Comparison of ENCODE assay signal across 29 mouse cellular contexts in the genomic region with DNA sequence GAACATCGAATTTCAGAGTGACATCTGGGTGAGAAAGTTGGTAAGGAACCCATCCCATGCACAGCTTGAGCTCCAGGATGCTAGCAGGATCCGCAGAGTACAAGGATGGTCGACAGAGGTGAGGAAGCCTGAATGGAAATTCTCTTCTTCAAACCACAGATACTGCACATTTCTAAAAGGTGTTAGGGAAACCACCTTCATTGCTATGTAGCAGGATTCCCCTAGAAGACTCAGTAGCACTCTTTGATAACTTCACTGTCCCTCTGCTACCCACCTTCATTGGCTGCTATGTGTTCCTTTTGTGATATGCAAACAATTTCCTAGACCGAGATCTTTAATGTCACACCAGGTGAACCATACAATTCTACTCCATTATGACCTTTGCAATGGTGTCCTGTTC.
A peak's percentile ranks its signal among the peaks of the same experiment; 100 is the strongest.
DNase-seq lines count a peak whose midpoint lies in the region; ATAC-seq lines count a peak whose summit lies in the region.
"Had no signal": no experiment of that assay in that cellular context is flagged by ENCODE, and none has a peak within 500 bp of the region (broad histone marks: within the 10 kb centered on the region; RNA-seq: fewer than 3 reads in every experiment).

No protein-coding gene starts in this region.

- ATAC-seq in CD4-positive, CD25-positive, alpha-beta regulatory T cell, adult 4 months: peak; percentile 55
- ATAC-seq in activated CD4-positive, CD25-positive, alpha-beta regulatory T cell, adult 4 months: peak; percentile 65
- no peak for ATAC-seq in forebrain, embryonic 12.5 days (ENCODE audit: low FRiP score)
- ATAC-seq in liver, embryonic 12.5 days: no peak
- ATAC-seq: forebrain, embryonic 13.5 days; forebrain, embryonic 16.5 days; hindbrain, postnatal 0 days; intestine, embryonic 15.5 days; Patski had no signal

- H3K4me3 ChIP-seq in forebrain, embryonic 12.5 days (replicated peaks): no peak overlapping the region
- no peak overlapping the region for H3K4me3 ChIP-seq in liver, embryonic 12.5 days
- H3K4me3 ChIP-seq: embryonic facial prominence, embryonic 10.5 days; embryonic facial prominence, embryonic 13.5 days; erythroblast, embryonic 14.5 days; forebrain, embryonic 13.5 days; hindbrain, embryonic 10.5 days; hindbrain, embryonic 13.5 days; intestine, embryonic 15.5 days had no signal

- intact Hi-C loops in heart, postnatal 36 days (cut with DNase I): no loop called here

- no peak overlapping the region for H3K4me2 ChIP-seq in forebrain, embryonic 12.5 days
- no peak overlapping the region for H3K4me2 ChIP-seq in liver, embryonic 12.5 days
- H3K4me2 ChIP-seq: embryonic facial prominence, embryonic 13.5 days; forebrain, embryonic 13.5 days; heart, embryonic 11.5 days; hindbrain, embryonic 13.5 days; intestine, embryonic 15.5 days had no signal

- no peaks in the 10 kb centered on the region; the same call in 1 of the 2 replicates for H3K4me1 ChIP-seq in forebrain, embryonic 12.5 days
- no peaks in the 10 kb centered on the region for H3K4me1 ChIP-seq in liver, embryonic 12.5 days
- H3K4me1 ChIP-seq: forebrain, embryonic 13.5 days; hindbrain, embryonic 13.5 days; intestine, embryonic 15.5 days had no signal

- no peak overlapping the region for H3K27ac ChIP-seq in forebrain, embryonic 12.5 days
- no peak overlapping the region for H3K27ac ChIP-seq in liver, embryonic 12.5 days
- H3K27ac ChIP-seq: embryonic facial prominence, embryonic 10.5 days; embryonic facial prominence, embryonic 13.5 days; forebrain, embryonic 13.5 days; hindbrain, embryonic 10.5 days; hindbrain, embryonic 13.5 days; hindbrain, postnatal 0 days; intestine, embryonic 15.5 days had no signal

- 73% methylated on average over 4 of the region's 4 CpGs for WGBS in forebrain, embryonic 12.5 days
- WGBS in liver, embryonic 12.5 days (ENCODE audit: insufficient replicate concordance): 55% methylated on average over 4 of the region's 4 CpGs

- H3K27me3 ChIP-seq in forebrain, embryonic 12.5 days: no peaks in the 10 kb centered on the region
- H3K27me3 ChIP-seq in liver, embryonic 12.5 days (replicated peaks): no peaks in the 10 kb centered on the region
- H3K27me3 ChIP-seq: embryonic facial prominence, embryonic 13.5 days; forebrain, embryonic 13.5 days; hindbrain, embryonic 13.5 days; intestine, embryonic 15.5 days; Patski had no signal

- peak; percentile 22 for DNase-seq in heart, adult 11 months
- DNase-seq in heart, postnatal 36 days: no peak
- peak; percentile 47 for DNase-seq in naive thymus-derived CD4-positive, alpha-beta T cell, adult 2 months (ENCODE audit: low read depth)
- no peak for DNase-seq in spleen, postnatal 4 days (ENCODE audit: low spot score in 2 of 2)
- DNase-seq: adrenal gland, postnatal 10 days; adrenal gland, postnatal 36 days; cerebellum, adult 18-20 months; cerebellum, adult 9-11 months; cerebellum, postnatal 25 days; embryo, embryonic 11 days; gastrocnemius, postnatal 10 days; gastrocnemius, postnatal 36 days; kidney, adult 11 months had no signal

- H3K9ac ChIP-seq in forebrain, embryonic 12.5 days: no peak overlapping the region
- H3K9ac ChIP-seq in liver, embryonic 12.5 days: no peak overlapping the region
- H3K9ac ChIP-seq: embryonic facial prominence, embryonic 13.5 days; forebrain, embryonic 13.5 days; hindbrain, embryonic 13.5 days; intestine, embryonic 15.5 days had no signal

- H3K36me3 ChIP-seq in forebrain, embryonic 12.5 days (replicated peaks): no peaks in the 10 kb centered on the region
- H3K36me3 ChIP-seq in liver, embryonic 12.5 days: no peaks in the 10 kb centered on the region
- H3K36me3 ChIP-seq: embryonic facial prominence, embryonic 10.5 days; embryonic facial prominence, embryonic 13.5 days; G1E; hindbrain, embryonic 10.5 days; hindbrain, embryonic 13.5 days; intestine, embryonic 15.5 days had no signal

- no peaks in the 10 kb centered on the region for H3K9me3 ChIP-seq in forebrain, embryonic 12.5 days
- no peaks in the 10 kb centered on the region for H3K9me3 ChIP-seq in liver, embryonic 12.5 days (replicated peaks)
- H3K9me3 ChIP-seq: embryonic facial prominence, embryonic 10.5 days; embryonic facial prominence, embryonic 13.5 days; forebrain, embryonic 13.5 days; hindbrain, embryonic 10.5 days; hindbrain, embryonic 13.5 days; intestine, embryonic 15.5 days had no signal

Comparison
In these comparisons a context has a peak if more than half of its experiments do, and no peak if none do; other contexts are left out.
1. DNase-seq: peak in heart, adult 11 months (single experiment) and naive thymus-derived CD4-positive, alpha-beta T cell, adult 2 months (single experiment); none in heart, postnatal 36 days (0 of 2) and spleen, postnatal 4 days (0 of 2).
2. ATAC-seq: peak in CD4-positive, CD25-positive, alpha-beta regulatory T cell, adult 4 months (single experiment) and activated CD4-positive, CD25-positive, alpha-beta regulatory T cell, adult 4 months (single experiment); none in forebrain, embryonic 12.5 days (single experiment) and liver, embryonic 12.5 days (single experiment).